Mouse (Mus musculus) intestine, embryonic 16.5 days (tissue): ENCODE data around the gene Ros1. TPM values are rescaled to one million over a fixed set of nuclear protein-coding genes. Genes with fewer than 3 reads are reported as not detected.

Source experiments
- ATAC-seq: fragments of 200-750 bp; cut with Nextera tagmentation; 2 replicates; pipeline ENCODE4 v1.8.0; 2017; ENCODE audit warnings: moderate TSS enrichment, moderate library complexity
- H3K27ac ChIP-seq: fragments of 300-500 bp; sonication (generic); 2 replicates; pipeline ENCODE4 v1.5.1; 2014; ENCODE audit warnings: mild to moderate bottlenecking, low read length
- H3K27me3 ChIP-seq: fragments of 300-500 bp; sonication (generic); replicated peaks from 2 replicates; pipeline ENCODE4 v1.6.1; 2014; ENCODE audit warnings: low read length, control low read depth, mixed read lengths; ENCODE audit not compliant: control insufficient read depth, insufficient read depth
- H3K36me3 ChIP-seq: fragments of 300-500 bp; sonication (generic); 2 replicates; pipeline ENCODE4 v1.6.1; 2014; ENCODE audit warnings: low read length, control low read depth; ENCODE audit not compliant: control insufficient read depth, insufficient read depth
- H3K4me1 ChIP-seq: fragments of 300-500 bp; sonication (generic); 2 replicates; pipeline ENCODE4 v1.6.1; 2014; ENCODE audit warnings: low read length, control low read depth, mixed read lengths; ENCODE audit not compliant: control insufficient read depth, insufficient read depth
- H3K4me2 ChIP-seq: fragments of 300-500 bp; sonication (generic); 2 replicates; pipeline ENCODE4 v1.6.1; 2014; ENCODE audit warnings: low read depth, low read length, control low read depth
- H3K4me3 ChIP-seq: fragments of 300-500 bp; sonication (generic); 2 replicates; pipeline ENCODE4 v1.5.1; 2014; ENCODE audit warnings: mild to moderate bottlenecking, low read length
- H3K9ac ChIP-seq: fragments of 300-500 bp; sonication (generic); 2 replicates; pipeline ENCODE4 v1.6.1; 2014; ENCODE audit warnings: low read depth, low read length
- H3K9me3 ChIP-seq: fragments of 300-500 bp; sonication (generic); 2 replicates; pipeline ENCODE4 v1.6.1; 2016; ENCODE audit warnings: low read length, control low read depth; ENCODE audit not compliant: control insufficient read depth
- WGBS: fragments of 180-500 bp; shearing (Covaris S2); extraction: QIAGEN DNeasy Blood & Tissue Kit; methylation state at CpG from one replicate; pipeline ENCODE4 v1.1.7; 2014; 5-methylcytosine and 5-hydroxymethylcytosine counted together
- polyA plus RNA-seq: library from polyadenylated mRNA; unstranded; fragments of >200 nt; fragmentation: Nextera tagmentation; extraction: Ambion mirVana; gene quantifications from 2 replicates; pipeline ENCODE4 v1.2.1, GENCODE M21; 2015

The Ros1 gene
- polyA plus RNA-seq, 1 experiment from 2014 or later, result 4.6 TPM

GRCm38 (mm10) chr10:52092181-52092580, 102.9 kb downstream of the Ros1 start:
- WGBS, result 88% methylated on average over 4 of the region's 4 CpGs

GRCm38 (mm10) chr10:52086681-52087080, 108.4 kb downstream of the Ros1 start:
- H3K4me3 ChIP-seq, result no peak overlapping the region
- H3K4me2 ChIP-seq, result no peak overlapping the region
- no peaks in the 10 kb centered on the region for H3K9me3 ChIP-seq
- no peaks in the 10 kb centered on the region for H3K36me3 ChIP-seq
- no peak overlapping the region for H3K9ac ChIP-seq
- H3K27me3 ChIP-seq, result no peaks in the 10 kb centered on the region
- no peak for ATAC-seq
- H3K27ac ChIP-seq, result no peak overlapping the region
- 81% methylated on average over 6 of the region's 6 CpGs for WGBS
- H3K4me1 ChIP-seq, result no peaks in the 10 kb centered on the region

More at GRCm38 (mm10) chr10:52092181-52092580, 102.9 kb downstream of the Ros1 start:
- Histone ChIP-seq H3K9ac (no peak overlapping the region), H3K4me3 (no peak overlapping the region), H3K27me3 (no peaks in the 10 kb centered on the region), H3K4me1 (no peaks in the 10 kb centered on the region), H3K9me3 (no peaks in the 10 kb centered on the region), H3K36me3 (no peaks in the 10 kb centered on the region), H3K27ac (no peak overlapping the region), H3K4me2 (no peak overlapping the region)
- ATAC-seq, result no peak

- no peak overlapping the region for H3K4me3 ChIP-seq
- H3K4me1 ChIP-seq, result no peaks in the 10 kb centered on the region
- ATAC-seq, result no peak
- no peaks in the 10 kb centered on the region for H3K9me3 ChIP-seq
- H3K4me2 ChIP-seq, result no peak overlapping the region
- H3K27me3 ChIP-seq, result no peaks in the 10 kb centered on the region
- no peak overlapping the region for H3K27ac ChIP-seq
- H3K36me3 ChIP-seq, result no peaks in the 10 kb centered on the region
- H3K9ac ChIP-seq, result no peak overlapping the region
Observed at GRCm38 (mm10) chr10:52072482-52072881, 122.6 kb downstream of the Ros1 start.

GRCm38 (mm10) chr10:52048287-52048686, 146.8 kb downstream of the Ros1 start:
- Histone ChIP-seq H3K27me3 (no peaks in the 10 kb centered on the region), H3K36me3 (no peaks in the 10 kb centered on the region), H3K4me1 (no peaks in the 10 kb centered on the region), H3K9me3 (no peaks in the 10 kb centered on the region), H3K4me3 (no peak overlapping the region), H3K4me2 (no peak overlapping the region), H3K27ac (no peak overlapping the region), H3K9ac (no peak overlapping the region)
- ATAC-seq, result no peak
- 47% methylated on average over 3 of the region's 3 CpGs for WGBS

- ATAC-seq, result no peak
- Histone ChIP-seq H3K4me1 (no peaks in the 10 kb centered on the region), H3K27ac (no peak overlapping the region), H3K4me2 (no peak overlapping the region), H3K36me3 (no peaks in the 10 kb centered on the region), H3K4me3 (no peak overlapping the region), H3K9me3 (no peaks in the 10 kb centered on the region), H3K27me3 (no peaks in the 10 kb centered on the region), H3K9ac (no peak overlapping the region)
- WGBS, result 79% methylated on average over 5 of the region's 5 CpGs
Observed at GRCm38 (mm10) chr10:52043086-52043485, 152.0 kb downstream of the Ros1 start.

- H3K4me2 ChIP-seq, result no peak overlapping the region
- no peak overlapping the region for H3K4me3 ChIP-seq
- no peaks in the 10 kb centered on the region for H3K36me3 ChIP-seq
- WGBS, result 77% methylated on average over 1 of the region's 1 CpGs
- H3K4me1 ChIP-seq, result no peaks in the 10 kb centered on the region
- H3K9me3 ChIP-seq, result no peaks in the 10 kb centered on the region
- ATAC-seq, result no peak
- no peak overlapping the region for H3K27ac ChIP-seq
- no peaks in the 10 kb centered on the region for H3K27me3 ChIP-seq
- H3K9ac ChIP-seq, result no peak overlapping the region
Observed at GRCm38 (mm10) chr10:52039392-52039791, 155.7 kb downstream of the Ros1 start.

GRCm38 (mm10) chr10:52033729-52034128, 161.3 kb downstream of the Ros1 start:
- Histone ChIP-seq H3K27ac (no peak overlapping the region), H3K4me1 (peaks cover 3% of the 10 kb centered on the region; the same call in 1 of the 2 replicates), H3K4me2 (no peak overlapping the region), H3K27me3 (peaks cover 15% of the 10 kb centered on the region), H3K4me3 (no peak overlapping the region), H3K9me3 (no peaks in the 10 kb centered on the region), H3K9ac (no peak overlapping the region), H3K36me3 (no peaks in the 10 kb centered on the region)
- ATAC-seq, result no peak

GRCm38 (mm10) chr10:52029421-52030080, 165.5 kb downstream of the Ros1 start:
- no peaks in the 10 kb centered on the region for H3K9me3 ChIP-seq
- H3K27ac ChIP-seq, result no peak overlapping the region
- peaks cover 52% of the 10 kb centered on the region for H3K27me3 ChIP-seq
- no peak overlapping the region for H3K9ac ChIP-seq
- WGBS, result 2% methylated on average over 10 of the region's 10 CpGs
- peak overlapping the region; percentile 18 for H3K4me3 ChIP-seq
- peak overlapping the region; percentile 25 for H3K4me2 ChIP-seq
- H3K4me1 ChIP-seq, result peaks cover 9% of the 10 kb centered on the region; the same call in 1 of the 2 replicates
- no peaks in the 10 kb centered on the region for H3K36me3 ChIP-seq
- peak; percentile 73 for ATAC-seq

- H3K27ac ChIP-seq, result no peak overlapping the region
- 4% methylated on average over 11 of the region's 11 CpGs for WGBS
- H3K9ac ChIP-seq, result no peak overlapping the region
- H3K36me3 ChIP-seq, result no peaks in the 10 kb centered on the region
- H3K27me3 ChIP-seq, result peaks cover 60% of the 10 kb centered on the region
- H3K9me3 ChIP-seq, result no peaks in the 10 kb centered on the region
- no peak overlapping the region for H3K4me3 ChIP-seq
- H3K4me2 ChIP-seq, result no peak overlapping the region
- H3K4me1 ChIP-seq, result peaks cover 9% of the 10 kb centered on the region; the same call in 1 of the 2 replicates
- ATAC-seq, result no peak
Observed at GRCm38 (mm10) chr10:52028561-52029370, 166.3 kb downstream of the Ros1 start.
